Mouse (Mus musculus): ENCODE measurements around the gene Cog3. TPM values are rescaled to one million over a fixed set of nuclear protein-coding genes. Genes with fewer than 3 reads are reported as not detected.

The Cog3 gene
- 10.3 and 10.4 TPM in 2 replicates for polyA plus RNA-seq (2015; fragmentation: Nextera tagmentation; extraction: Ambion mirVana)

DNA sequence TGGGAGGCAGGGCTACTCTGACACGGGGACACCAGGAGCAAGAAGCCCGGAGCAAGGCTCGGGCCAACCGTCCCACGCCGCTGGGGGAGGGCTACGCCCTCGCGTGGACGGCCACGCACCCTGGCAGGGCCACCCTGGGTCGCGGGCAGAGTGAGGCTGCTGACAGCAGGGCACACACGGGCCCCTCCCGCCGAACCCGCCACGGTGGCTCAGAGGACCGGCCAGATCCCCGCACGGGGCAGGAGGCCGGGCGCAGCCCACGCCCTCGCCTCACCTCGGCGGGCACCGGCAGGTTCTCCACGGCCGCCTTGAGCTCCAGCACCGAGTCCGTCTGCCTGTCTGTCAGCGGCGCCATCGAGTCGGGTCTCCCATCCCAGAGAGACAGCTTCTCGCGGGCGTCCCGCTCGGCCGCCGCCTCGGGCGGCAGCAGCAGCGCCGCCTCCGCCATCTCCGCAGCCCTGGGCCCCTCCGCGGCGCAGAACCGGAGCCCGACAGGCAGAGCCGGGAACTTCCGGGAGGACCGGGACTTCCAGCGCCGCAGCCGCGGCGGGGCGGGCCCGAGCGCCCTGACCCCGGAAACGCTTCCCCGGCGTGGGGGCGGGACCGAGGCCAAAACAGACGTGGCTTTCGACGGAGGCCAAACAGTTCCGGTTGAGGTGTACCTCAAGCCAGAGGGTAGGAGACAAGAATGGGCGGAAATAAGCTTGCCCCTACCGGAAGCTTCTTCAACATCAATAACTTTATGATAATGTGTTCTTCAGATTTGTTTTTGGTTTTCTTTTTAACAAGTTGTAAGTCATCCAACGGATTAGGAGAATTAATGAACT is at the start of gene Cog3:
Gene Cog3, minus strand, starts transcription at position 527 of the 827 bp plus-strand sequence.

GRCm38 (mm10) chr14:75786868-75787793 is 32.8 kb upstream of the Cog3 start, which contains the start of gene Slc25a30:
Gene Slc25a30, minus strand, starts transcription at chr14:75787037.

Other genes starting within 250 kb of the Cog3 start
- not detected in 2 replicates for gene Spert, start 161.4 kb downstream of the Cog3 start, polyA plus RNA-seq (2015; fragmentation: Nextera tagmentation; extraction: Ambion mirVana)
- not detected in 2 replicates for gene Erich6b, start 112.3 kb downstream of the Cog3 start, polyA plus RNA-seq (2015; fragmentation: Nextera tagmentation; extraction: Ambion mirVana)
- gene Slc25a30, start 32.5 kb upstream of the Cog3 start, polyA plus RNA-seq (2015; fragmentation: Nextera tagmentation; extraction: Ambion mirVana): 2.4 and 2.6 TPM in 2 replicates
- gene Tpt1, start 90.6 kb upstream of the Cog3 start, polyA plus RNA-seq (2015; fragmentation: Nextera tagmentation; extraction: Ambion mirVana): 1,168 and 1,216 TPM in 2 replicates
- 0.07 and 0.16 TPM in 2 replicates for gene Kctd4, start 200.5 kb upstream of the Cog3 start, polyA plus RNA-seq (2015; fragmentation: Nextera tagmentation; extraction: Ambion mirVana)

Measured in urinary bladder, postnatal 0 days (tissue).